Mouse (Mus musculus) gastrocnemius, postnatal 25 days (tissue): ENCODE results near the gene Hsd17b11. TPM values are rescaled to one million over a fixed set of nuclear protein-coding genes. Genes with fewer than 3 reads are reported as not detected.
"Not testable (repeated sequence)": the region's sequence is repeated elsewhere in the genome, so short reads cannot be mapped to it uniquely, and the experiment has no call there.

ENCODE experiments used
- DNase-seq: peaks from one replicate; pipeline ENCODE4 v3.0.0; 2022
- total RNA-seq, 2 experiments: library from RNA; stranded (reverse); gene quantifications; 1 replicate in 1 of 2; 2 replicates in 1 of 2; pipeline ENCODE4 v1.2.3; 2021

Gene Hsd17b11
- total RNA-seq, 2 experiments from 2014 or later: 7.8 to 8.3 TPM

- no peak for DNase-seq
These were observed 14.1 kb upstream of the Hsd17b11 start for GRCm38 (mm10) chr5:104035824-104036223.

GRCm38 (mm10) chr5:104035066-104035465 is 13.3 kb upstream of the Hsd17b11 start:
- no peak for DNase-seq

GRCm38 (mm10) chr5:104032434-104033097 is 10.8 kb upstream of the Hsd17b11 start:
- no peak for DNase-seq

- DNase-seq: no peak
These were observed 3.6 kb upstream of the Hsd17b11 start for GRCm38 (mm10) chr5:104025245-104025854.

GRCm38 (mm10) chr5:104024762-104025161 is 3.0 kb upstream of the Hsd17b11 start:
- DNase-seq: no peak

- not testable (repeated sequence) for DNase-seq
These were observed 2.5 kb upstream of the Hsd17b11 start for GRCm38 (mm10) chr5:104024193-104024592.

GRCm38 (mm10) chr5:104023289-104024020 is 1.7 kb upstream of the Hsd17b11 start:
- DNase-seq: no peak

- no peak for DNase-seq
These were observed 839 bp upstream of the Hsd17b11 start for GRCm38 (mm10) chr5:104022558-104022957.

- no peak for DNase-seq
These were observed 10.3 kb downstream of the Hsd17b11 start for GRCm38 (mm10) chr5:104011419-104011818.

GRCm38 (mm10) chr5:104010261-104010660 is 11.5 kb downstream of the Hsd17b11 start:
- no peak for DNase-seq

- no peak for DNase-seq
These were observed 12.3 kb downstream of the Hsd17b11 start for GRCm38 (mm10) chr5:104009421-104009820.

- DNase-seq: no peak
These were observed 13.9 kb downstream of the Hsd17b11 start for GRCm38 (mm10) chr5:104007801-104008200.

GRCm38 (mm10) chr5:104006811-104007210 is 14.9 kb downstream of the Hsd17b11 start:
- no peak for DNase-seq

GRCm38 (mm10) chr5:104003955-104004354 is 17.8 kb downstream of the Hsd17b11 start:
- no peak for DNase-seq

- DNase-seq: no peak
These were observed 18.3 kb downstream of the Hsd17b11 start for GRCm38 (mm10) chr5:104003256-104003931.

GRCm38 (mm10) chr5:104002549-104003255 is 19.0 kb downstream of the Hsd17b11 start:
- DNase-seq: no peak

GRCm38 (mm10) chr5:103999738-104000137 is 22.0 kb downstream of the Hsd17b11 start:
- DNase-seq: peak; percentile 44

GRCm38 (mm10) chr5:103998739-103999138 is 23.0 kb downstream of the Hsd17b11 start:
- DNase-seq: no peak

- no peak for DNase-seq
These were observed 26.5 kb downstream of the Hsd17b11 start for GRCm38 (mm10) chr5:103995181-103995580.

- DNase-seq: no peak
These were observed 27.1 kb downstream of the Hsd17b11 start for GRCm38 (mm10) chr5:103994669-103995068.

- DNase-seq: no peak
These were observed 28.1 kb downstream of the Hsd17b11 start for GRCm38 (mm10) chr5:103993601-103994000.

GRCm38 (mm10) chr5:103992831-103993230 is 28.9 kb downstream of the Hsd17b11 start:
- no peak for DNase-seq
